Mouse (Mus musculus) kidney, embryonic 16.5 days (tissue): ENCODE data around the gene Nudt6. TPM values are rescaled to one million over a fixed set of nuclear protein-coding genes. Genes with fewer than 3 reads are reported as not detected.

ENCODE experiments used
- ATAC-seq: fragments of 200-750 bp; cut with Nextera tagmentation; 2 replicates; pipeline ENCODE4 v1.8.0; 2017; ENCODE audit warnings: moderate TSS enrichment; ENCODE audit not compliant: low FRiP score, low TSS enrichment
- H3K27ac ChIP-seq: fragments of 300-500 bp; sonication (generic); 2 replicates; pipeline ENCODE4 v1.5.1; 2014; ENCODE audit warnings: low read length
- H3K27me3 ChIP-seq: fragments of 300-500 bp; sonication (generic); 2 replicates; pipeline ENCODE4 v1.6.1; 2014; ENCODE audit warnings: low read length, control low read depth, mixed read lengths; ENCODE audit not compliant: insufficient read depth
- H3K36me3 ChIP-seq: fragments of 300-500 bp; sonication (generic); 2 replicates; pipeline ENCODE4 v1.6.1; 2014; ENCODE audit warnings: low read length, control low read depth, mixed read lengths; ENCODE audit not compliant: insufficient read depth
- H3K4me1 ChIP-seq: fragments of 300-500 bp; sonication (generic); 2 replicates; pipeline ENCODE4 v1.6.1; 2014; ENCODE audit warnings: low read length, control low read depth, mixed read lengths; ENCODE audit not compliant: insufficient read depth
- H3K4me2 ChIP-seq: fragments of 300-500 bp; sonication (generic); replicated peaks from 2 replicates; pipeline ENCODE4 v1.6.1; 2014; ENCODE audit warnings: low read depth, low read length
- H3K4me3 ChIP-seq: fragments of 300-500 bp; sonication (generic); 2 replicates; pipeline ENCODE4 v1.5.1; 2014; ENCODE audit warnings: mild to moderate bottlenecking, low read length
- H3K9ac ChIP-seq: fragments of 300-500 bp; sonication (generic); replicated peaks from 2 replicates; pipeline ENCODE4 v1.6.1; 2014; ENCODE audit warnings: low read length
- H3K9me3 ChIP-seq: fragments of 300-500 bp; sonication (generic); 2 replicates; pipeline ENCODE4 v1.6.1; 2016; ENCODE audit warnings: low read length, control low read depth
- WGBS: fragments of 180-500 bp; shearing (Covaris S2); extraction: QIAGEN DNeasy Blood & Tissue Kit; methylation state at CpG from one replicate; pipeline ENCODE4 v1.1.7; 2014; 5-methylcytosine and 5-hydroxymethylcytosine counted together
- polyA plus RNA-seq: library from polyadenylated mRNA; unstranded; fragments of >200 nt; fragmentation: Nextera tagmentation; extraction: Ambion mirVana; gene quantifications from 2 replicates; pipeline ENCODE4 v1.2.1, GENCODE M21; 2015

The Nudt6 gene
- polyA plus RNA-seq, 1 experiment from 2014 or later: 7.7 TPM

- WGBS: 95% methylated on average over 5 of the region's 5 CpGs
- H3K4me3 ChIP-seq: no peak overlapping the region
- H3K9ac ChIP-seq: no peak overlapping the region
- H3K27ac ChIP-seq: no peak overlapping the region
- no peaks in the 10 kb centered on the region for H3K4me1 ChIP-seq
- no peaks in the 10 kb centered on the region for H3K36me3 ChIP-seq
- H3K27me3 ChIP-seq: no peaks in the 10 kb centered on the region
- no peak for ATAC-seq
- no peak overlapping the region for H3K4me2 ChIP-seq
- no peaks in the 10 kb centered on the region for H3K9me3 ChIP-seq
These were observed 22.9 kb downstream of the Nudt6 start for GRCm38 (mm10) chr3:37396930-37397608.

DNA sequence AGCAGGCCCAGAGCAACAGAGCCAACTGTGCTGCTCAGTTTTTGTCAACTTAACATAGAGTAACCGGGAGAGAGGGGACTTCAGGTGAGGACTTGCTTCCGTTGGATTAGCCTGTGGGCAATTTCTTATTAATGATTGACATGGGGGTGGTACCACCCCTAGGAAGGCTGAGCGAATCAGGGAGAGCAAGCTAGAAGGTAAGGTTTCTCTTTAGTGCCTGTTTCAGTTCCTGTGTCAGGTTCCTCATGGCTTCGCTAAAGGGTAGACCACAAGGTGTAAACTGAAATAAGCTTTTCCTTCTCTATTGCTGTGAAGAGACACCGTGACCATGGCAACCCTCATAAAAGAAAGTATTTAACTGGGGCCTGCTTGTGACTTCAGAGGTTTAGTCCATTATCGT lies 32.7 kb downstream of the Nudt6 start:
- Histone ChIP-seq H3K27me3 (no peaks in the 10 kb centered on the region), H3K4me1 (no peaks in the 10 kb centered on the region), H3K36me3 (no peaks in the 10 kb centered on the region), H3K4me3 (no peak overlapping the region), H3K4me2 (no peak overlapping the region), H3K27ac (no peak overlapping the region), H3K9ac (no peak overlapping the region), H3K9me3 (no peaks in the 10 kb centered on the region)
- WGBS: 89% methylated on average over 6 of the region's 6 CpGs
- no peak for ATAC-seq

- H3K27me3 ChIP-seq: no peaks in the 10 kb centered on the region
- no peaks in the 10 kb centered on the region for H3K9me3 ChIP-seq
- H3K4me2 ChIP-seq: no peak overlapping the region
- WGBS: 66% methylated on average over 6 of the region's 6 CpGs
- H3K36me3 ChIP-seq: no peaks in the 10 kb centered on the region
- no peak overlapping the region for H3K9ac ChIP-seq
- H3K27ac ChIP-seq: no peak overlapping the region
- no peak overlapping the region for H3K4me3 ChIP-seq
- H3K4me1 ChIP-seq: peaks cover 15% of the 10 kb centered on the region
- no peak for ATAC-seq
These were observed 36.8 kb downstream of the Nudt6 start for GRCm38 (mm10) chr3:37383096-37383765.

- H3K9me3 ChIP-seq: no peaks in the 10 kb centered on the region
- no peak for ATAC-seq
- no peak overlapping the region for H3K9ac ChIP-seq
- no peak overlapping the region for H3K4me2 ChIP-seq
- peaks cover 22% of the 10 kb centered on the region for H3K4me1 ChIP-seq
- no peaks in the 10 kb centered on the region for H3K36me3 ChIP-seq
- no peaks in the 10 kb centered on the region for H3K27me3 ChIP-seq
- H3K4me3 ChIP-seq: no peak overlapping the region
- 60% methylated on average over 6 of the region's 6 CpGs for WGBS
- no peak overlapping the region for H3K27ac ChIP-seq
These were observed 38.6 kb downstream of the Nudt6 start for GRCm38 (mm10) chr3:37381457-37381856.

DNA sequence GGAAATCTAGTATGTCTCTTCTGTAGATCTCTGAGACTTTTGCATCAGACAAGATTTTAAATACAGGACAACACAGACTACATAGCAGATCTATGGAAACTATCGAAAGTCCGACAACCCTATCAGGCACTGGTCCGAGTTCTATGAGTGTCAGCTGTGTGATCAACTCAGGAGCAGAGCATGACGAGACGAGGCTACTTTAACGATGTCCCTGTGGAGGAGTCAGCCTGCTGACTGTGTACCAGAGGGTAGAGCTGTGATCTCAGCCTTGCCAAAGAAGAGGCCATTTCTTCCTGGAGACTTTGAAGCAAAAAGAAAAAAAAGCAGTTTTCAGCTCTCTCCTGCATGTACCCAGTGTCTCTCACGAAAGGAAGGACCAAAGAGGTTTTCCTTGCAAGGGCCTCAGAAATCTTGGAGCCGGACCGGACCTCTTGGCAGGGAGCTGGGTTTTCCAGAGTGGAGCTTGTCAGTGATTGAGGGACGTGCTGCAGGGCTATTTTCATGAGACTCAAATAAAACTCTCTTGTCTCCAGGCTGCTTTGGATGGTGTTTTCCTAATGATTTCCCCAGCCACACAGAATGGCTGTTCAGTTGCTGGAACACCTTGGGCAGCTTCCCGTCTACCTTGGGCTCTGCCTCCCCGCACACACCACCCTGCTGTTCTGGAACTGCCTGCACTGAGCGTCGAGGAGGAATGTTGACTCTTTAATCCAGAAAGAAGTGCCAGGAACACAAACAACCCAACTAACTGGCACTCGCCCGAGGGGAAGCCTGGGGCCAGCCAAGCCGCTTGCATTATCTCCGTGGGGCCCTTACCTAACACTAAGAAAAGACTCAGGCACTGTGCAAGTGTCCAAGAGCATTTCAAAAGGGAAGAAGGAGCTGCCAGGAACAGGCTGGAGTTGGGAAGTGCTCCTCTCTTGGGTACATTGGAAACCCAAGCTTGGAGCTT lies 39.8 kb downstream of the Nudt6 start:
- Histone ChIP-seq H3K4me1 (peaks cover 22% of the 10 kb centered on the region), H3K9me3 (no peaks in the 10 kb centered on the region), H3K9ac (no peak overlapping the region), H3K27me3 (no peaks in the 10 kb centered on the region), H3K27ac (peak overlapping the region; percentile 1; the same call in 1 of the 2 replicates), H3K36me3 (no peaks in the 10 kb centered on the region), H3K4me3 (no peak overlapping the region), H3K4me2 (no peak overlapping the region)
- ATAC-seq: no peak
- 62% methylated on average over 18 of the region's 18 CpGs for WGBS

- ATAC-seq: no peak
- Histone ChIP-seq H3K4me2 (no peak overlapping the region), H3K4me3 (no peak overlapping the region), H3K9ac (no peak overlapping the region), H3K27ac (no peak overlapping the region; the same call in 1 of the 2 replicates), H3K36me3 (no peaks in the 10 kb centered on the region), H3K9me3 (no peaks in the 10 kb centered on the region), H3K27me3 (no peaks in the 10 kb centered on the region), H3K4me1 (peaks cover 23% of the 10 kb centered on the region)
- 74% methylated on average over 14 of the region's 14 CpGs for WGBS
These were observed 40.8 kb downstream of the Nudt6 start for GRCm38 (mm10) chr3:37379201-37379600.

- Histone ChIP-seq H3K9ac (no peak overlapping the region), H3K4me1 (peaks cover 25% of the 10 kb centered on the region), H3K27ac (peak overlapping the region; percentile 40; the same call in 1 of the 2 replicates), H3K27me3 (no peaks in the 10 kb centered on the region), H3K9me3 (no peaks in the 10 kb centered on the region), H3K4me2 (no peak overlapping the region), H3K36me3 (no peaks in the 10 kb centered on the region), H3K4me3 (no peak overlapping the region)
- WGBS: 38% methylated on average over 6 of the region's 6 CpGs
- peak; percentile 85 for ATAC-seq
These were observed 41.6 kb downstream of the Nudt6 start for GRCm38 (mm10) chr3:37378412-37378811.

- H3K36me3 ChIP-seq: no peaks in the 10 kb centered on the region
- WGBS: 36% methylated on average over 6 of the region's 6 CpGs
- H3K9me3 ChIP-seq: no peaks in the 10 kb centered on the region
- ATAC-seq: peak; percentile 58
- H3K4me1 ChIP-seq: peaks cover 25% of the 10 kb centered on the region
- peak overlapping the region; percentile 40; the same call in 1 of the 2 replicates for H3K27ac ChIP-seq
- H3K4me3 ChIP-seq: no peak overlapping the region
- H3K4me2 ChIP-seq: no peak overlapping the region
- H3K27me3 ChIP-seq: no peaks in the 10 kb centered on the region
- H3K9ac ChIP-seq: no peak overlapping the region
These were observed 42.1 kb downstream of the Nudt6 start for GRCm38 (mm10) chr3:37377926-37378325.

- Histone ChIP-seq H3K4me3 (no peak overlapping the region), H3K4me1 (peaks cover 26% of the 10 kb centered on the region), H3K9ac (no peak overlapping the region), H3K27ac (peak overlapping the region; percentile 44), H3K27me3 (no peaks in the 10 kb centered on the region), H3K4me2 (no peak overlapping the region), H3K36me3 (no peaks in the 10 kb centered on the region), H3K9me3 (no peaks in the 10 kb centered on the region)
- ATAC-seq: peak; percentile 26; the same call in 1 of the 2 replicates
- WGBS: 74% methylated on average over 11 of the region's 11 CpGs
These were observed 46.3 kb downstream of the Nudt6 start for GRCm38 (mm10) chr3:37373712-37374111.
